Mouse (Mus musculus): Measurements from ENCODE around the gene Gm20388. TPM values are rescaled to one million over a fixed set of nuclear protein-coding genes. Genes with fewer than 3 reads are reported as not detected.

Gene Gm20388
- total RNA-seq, 1 experiment = 27.0 TPM

- TF ChIP-seq CHD2 (IDR thresholded peaks at IDR 0.05; ENCODE audit: low read depth, low read length) (no peak), MAFK (IDR thresholded peaks at IDR 0.05; ENCODE audit: insufficient read depth, low read depth, low read length) (no peak), ZC3H11A (IDR thresholded peaks at IDR 0.05; ENCODE audit: borderline replicate concordance, low read depth, low read length) (no peak), HCFC1 (IDR thresholded peaks at IDR 0.05; ENCODE audit: borderline replicate concordance, insufficient read depth, low read length) (no peak), ZNF384 (IDR thresholded peaks at IDR 0.05; ENCODE audit: low read depth, low read length) (no peak)
- Histone ChIP-seq H3K36me3 (ENCODE audit: control insufficient read depth, insufficient read depth, low read length, poor library complexity, severe bottlenecking) (no peaks in the 10 kb centered on the region), H3K4me1 (ENCODE audit: control insufficient read depth in 2 of 2, insufficient read depth in 2 of 2, low read length in 2 of 2, poor library complexity in 1 of 2) (peaks cover 0 to 11% of the 10 kb centered on the region in 2 experiments; a peak in 2 of 4 replicates), H3K4me3 (ENCODE audit: insufficient read depth in 1 of 2, low read depth in 1 of 2, low read length in 2 of 2, poor library complexity in 1 of 2, severe bottlenecking in 1 of 2) (no peak overlapping the region), H3K27ac (ENCODE audit: insufficient read depth, low read depth, low read length, poor library complexity, severe bottlenecking) (no peak overlapping the region), H3K9me3 (ENCODE audit: control insufficient read depth, insufficient read depth, low read depth, low read length) (no peaks in the 10 kb centered on the region), H3K9ac (ENCODE audit: insufficient read depth, low read depth, low read length, poor library complexity, severe bottlenecking) (no peak overlapping the region)
- in situ Hi-C loops (cut with MboI; ENCODE audit: low sequenced_read_pairs in 2 of 2, unreplicated experiment in 2 of 2) = no loop called here
- no peak for DNase-seq (ENCODE audit: low read depth, low spot score)
These were observed 262.6 kb downstream of the Gm20388 start for GRCm38 (mm10) chr8:120173195-120173594.

- Histone ChIP-seq H3K27ac (ENCODE audit: insufficient read depth, low read depth, low read length, poor library complexity, severe bottlenecking) (no peak overlapping the region), H3K4me3 (ENCODE audit: insufficient read depth in 1 of 2, low read depth in 1 of 2, low read length in 2 of 2, poor library complexity in 1 of 2, severe bottlenecking in 1 of 2) (no peak overlapping the region), H3K9me3 (ENCODE audit: control insufficient read depth, insufficient read depth, low read depth, low read length) (no peaks in the 10 kb centered on the region), H3K9ac (ENCODE audit: insufficient read depth, low read depth, low read length, poor library complexity, severe bottlenecking) (no peak overlapping the region), H3K4me1 (ENCODE audit: control insufficient read depth in 2 of 2, insufficient read depth in 2 of 2, low read length in 2 of 2, poor library complexity in 1 of 2) (peaks cover 0 to 15% of the 10 kb centered on the region in 2 experiments; a peak in 2 of 4 replicates), H3K36me3 (ENCODE audit: control insufficient read depth, insufficient read depth, low read length, poor library complexity, severe bottlenecking) (no peaks in the 10 kb centered on the region)
- DNase-seq (ENCODE audit: low read depth, low spot score) = no peak
- in situ Hi-C loops (cut with MboI; ENCODE audit: low sequenced_read_pairs in 2 of 2, unreplicated experiment in 2 of 2) = no loop called here
- TF ChIP-seq CHD2 (IDR thresholded peaks at IDR 0.05; ENCODE audit: low read depth, low read length) (no peak), MAFK (IDR thresholded peaks at IDR 0.05; ENCODE audit: insufficient read depth, low read depth, low read length) (no peak), HCFC1 (IDR thresholded peaks at IDR 0.05; ENCODE audit: borderline replicate concordance, insufficient read depth, low read length) (no peak), ZNF384 (IDR thresholded peaks at IDR 0.05; ENCODE audit: low read depth, low read length) (no peak), ZC3H11A (IDR thresholded peaks at IDR 0.05; ENCODE audit: borderline replicate concordance, low read depth, low read length) (no peak)
These were observed 264.0 kb downstream of the Gm20388 start for GRCm38 (mm10) chr8:120174606-120175005.

GRCm38 (mm10) chr8:120176605-120177004, 266.0 kb downstream of the Gm20388 start:
- no peak for TF ChIP-seq ZC3H11A (IDR thresholded peaks at IDR 0.05; ENCODE audit: borderline replicate concordance, low read depth, low read length)
- TF ChIP-seq MAFK (IDR thresholded peaks at IDR 0.05; ENCODE audit: insufficient read depth, low read depth, low read length) = no peak
- no peak for TF ChIP-seq CHD2 (IDR thresholded peaks at IDR 0.05; ENCODE audit: low read depth, low read length)
- no peak for TF ChIP-seq ZNF384 (IDR thresholded peaks at IDR 0.05; ENCODE audit: low read depth, low read length)
- no peak for TF ChIP-seq HCFC1 (IDR thresholded peaks at IDR 0.05; ENCODE audit: borderline replicate concordance, insufficient read depth, low read length)
- in situ Hi-C loops (cut with MboI; ENCODE audit: low sequenced_read_pairs in 2 of 2, unreplicated experiment in 2 of 2) = no loop called here
- Histone ChIP-seq H3K4me1 (ENCODE audit: control insufficient read depth in 2 of 2, insufficient read depth in 2 of 2, low read length in 2 of 2, poor library complexity in 1 of 2) (peaks cover 0 to 15% of the 10 kb centered on the region in 2 experiments; a peak in 2 of 4 replicates), H3K27ac (ENCODE audit: insufficient read depth, low read depth, low read length, poor library complexity, severe bottlenecking) (no peak overlapping the region), H3K4me3 (ENCODE audit: insufficient read depth in 1 of 2, low read depth in 1 of 2, low read length in 2 of 2, poor library complexity in 1 of 2, severe bottlenecking in 1 of 2) (no peak overlapping the region), H3K9me3 (ENCODE audit: control insufficient read depth, insufficient read depth, low read depth, low read length) (no peaks in the 10 kb centered on the region), H3K9ac (ENCODE audit: insufficient read depth, low read depth, low read length, poor library complexity, severe bottlenecking) (no peak overlapping the region), H3K36me3 (ENCODE audit: control insufficient read depth, insufficient read depth, low read length, poor library complexity, severe bottlenecking) (no peaks in the 10 kb centered on the region)
- no peak for DNase-seq (ENCODE audit: low read depth, low spot score)

GRCm38 (mm10) chr8:120177318-120178123, 266.9 kb downstream of the Gm20388 start, which contains the start of gene Fam92b:
TSS of gene Fam92b (minus strand) at chr8:120177466.
- Histone ChIP-seq H3K9me3 (ENCODE audit: control insufficient read depth, insufficient read depth, low read depth, low read length) (no peaks in the 10 kb centered on the region), H3K4me1 (ENCODE audit: control insufficient read depth in 2 of 2, insufficient read depth in 2 of 2, low read length in 2 of 2, poor library complexity in 1 of 2) (peaks cover 0 to 15% of the 10 kb centered on the region in 2 experiments; a peak in 2 of 4 replicates), H3K36me3 (ENCODE audit: control insufficient read depth, insufficient read depth, low read length, poor library complexity, severe bottlenecking) (no peaks in the 10 kb centered on the region), H3K27ac (ENCODE audit: insufficient read depth, low read depth, low read length, poor library complexity, severe bottlenecking) (peak within 1 kb of the TSS; percentile 47; the same call in 1 of the 2 replicates), H3K4me3 (ENCODE audit: insufficient read depth in 1 of 2, low read depth in 1 of 2, low read length in 2 of 2, poor library complexity in 1 of 2, severe bottlenecking in 1 of 2) (peak within 1 kb of the TSS; percentile 27 to 49), H3K9ac (ENCODE audit: insufficient read depth, low read depth, low read length, poor library complexity, severe bottlenecking) (no peak within 1 kb of the TSS)
- TF ChIP-seq MAFK (IDR thresholded peaks at IDR 0.05; ENCODE audit: insufficient read depth, low read depth, low read length) (no peak), CHD2 (IDR thresholded peaks at IDR 0.05; ENCODE audit: low read depth, low read length) (no peak), HCFC1 (IDR thresholded peaks at IDR 0.05; ENCODE audit: borderline replicate concordance, insufficient read depth, low read length) (no peak), ZNF384 (IDR thresholded peaks at IDR 0.05; ENCODE audit: low read depth, low read length) (no peak), ZC3H11A (IDR thresholded peaks at IDR 0.05; ENCODE audit: borderline replicate concordance, low read depth, low read length) (no peak)
- in situ Hi-C loops (cut with MboI; ENCODE audit: low sequenced_read_pairs in 2 of 2, unreplicated experiment in 2 of 2) = no loop called here
- peak; percentile 84 for DNase-seq (ENCODE audit: low read depth, low spot score)
